Mouse (Mus musculus): ENCODE results near the gene Acsm3. TPM values are rescaled to one million over a fixed set of nuclear protein-coding genes. Genes with fewer than 3 reads are reported as not detected.

Gene Acsm3
- total and polyA plus RNA-seq, 3 experiments, result 0.08 to 0.54 TPM; not detected in 1

- Histone ChIP-seq H3K9me3 (replicated peaks; ENCODE audit: insufficient read depth, low read length) (no peaks in the 10 kb centered on the region), H3K9ac (ENCODE audit: control insufficient read depth, low read depth, low read length, poor library complexity, severe bottlenecking) (no peak overlapping the region), H3K4me3 (ENCODE audit: control insufficient read depth in 1 of 2, insufficient read depth in 1 of 2, low read depth in 2 of 2, low read length in 2 of 2) (no peak overlapping the region), H3K36me3 (ENCODE audit: control insufficient read depth in 1 of 2, insufficient read depth in 2 of 2, low read length in 2 of 2) (peaks cover 0 to 2% of the 10 kb centered on the region in 2 experiments; a peak in 2 of 4 replicates), H3K27me3 (ENCODE audit: control insufficient read depth in 1 of 2, insufficient read depth in 2 of 2, low read length in 2 of 2) (no peaks in the 10 kb centered on the region), H3K79me2 (ENCODE audit: control insufficient read depth, insufficient read depth, low read length, poor library complexity) (no peaks in the 10 kb centered on the region), H3K4me1 (ENCODE audit: control insufficient read depth in 1 of 2, insufficient read depth in 2 of 2, low read length in 2 of 2) (peaks cover 0 to 2% of the 10 kb centered on the region in 2 experiments; a peak in 1 of 4 replicates), H3K27ac (ENCODE audit: control insufficient read depth, low read depth, low read length) (no peak overlapping the region)
- DNase-seq (ENCODE audit: low read depth, low spot score), result peak; percentile 33
- TF ChIP-seq GABPA (IDR thresholded peaks at IDR 0.05; ENCODE audit: low read depth, low read length) (no peak), EP300 (IDR thresholded peaks at IDR 0.05; ENCODE audit: low read depth in 1 of 2, low read length in 2 of 2) (peak in 1 of 2 experiments; percentile 20; a peak in 1 of 4 replicates), SIN3A (IDR thresholded peaks at IDR 0.05; ENCODE audit: low read length) (0 out of 2 replicates have a peak, but pooled peaks have one; percentile 25)
Observed at GRCm38 (mm10) chr7:119835996-119836777, 75.5 kb downstream of the Acsm3 start.

Other genes with a start within 250 kb of the Acsm3 start
- gene Acsm5, start 241.5 kb upstream of the Acsm3 start, total RNA-seq (2012; rRNA removed), result not detected in 2 replicates
- gene Acsm5, start 241.5 kb upstream of the Acsm3 start, polyA plus RNA-seq (2012; ENCODE audit: insufficient read depth in 1 of 2, insufficient read length in 2 of 2, low read depth in 1 of 2, low replicate concordance in 2 of 2, missing spikeins in 1 of 2), result not detected
- gene Pdilt, start 237.4 kb upstream of the Acsm3 start, total RNA-seq (2012; rRNA removed), result 0.12 TPM in 1 of 2 replicates, not detected in the other
- not detected for gene Pdilt, start 237.4 kb upstream of the Acsm3 start, polyA plus RNA-seq (2012; ENCODE audit: insufficient read depth in 1 of 2, insufficient read length in 2 of 2, low read depth in 1 of 2, low replicate concordance in 2 of 2, missing spikeins in 1 of 2)
- gene Acsm2, start 206.6 kb upstream of the Acsm3 start, total RNA-seq (2012; rRNA removed), result not detected in 2 replicates
- not detected for gene Acsm2, start 206.6 kb upstream of the Acsm3 start, polyA plus RNA-seq (2012; ENCODE audit: insufficient read depth in 1 of 2, insufficient read length in 2 of 2, low read depth in 1 of 2, low replicate concordance in 2 of 2, missing spikeins in 1 of 2)
- not detected in 2 replicates for gene Acsm1, start 153.9 kb upstream of the Acsm3 start, total RNA-seq (2012; rRNA removed)
- not detected for gene Acsm1, start 153.9 kb upstream of the Acsm3 start, polyA plus RNA-seq (2012; ENCODE audit: insufficient read depth in 1 of 2, insufficient read length in 2 of 2, low read depth in 1 of 2, low replicate concordance in 2 of 2, missing spikeins in 1 of 2)
- not detected in 2 replicates for gene Acsm4, start 70.9 kb upstream of the Acsm3 start, total RNA-seq (2012; rRNA removed)
- not detected for gene Acsm4, start 70.9 kb upstream of the Acsm3 start, polyA plus RNA-seq (2012; ENCODE audit: insufficient read depth in 1 of 2, insufficient read length in 2 of 2, low read depth in 1 of 2, low replicate concordance in 2 of 2, missing spikeins in 1 of 2)
- gene Thumpd1, start 40.1 kb upstream of the Acsm3 start, total RNA-seq (2012; rRNA removed), result 56.7 and 67.5 TPM in 2 replicates
- gene Thumpd1, start 40.1 kb upstream of the Acsm3 start, polyA plus RNA-seq (2012; ENCODE audit: insufficient read depth in 1 of 2, insufficient read length in 2 of 2, low read depth in 1 of 2, low replicate concordance in 2 of 2, missing spikeins in 1 of 2), result 10 to 100 TPM in 1 of 2 experiments, not detected in 1; 56.4 TPM
- 10.9 and 11.7 TPM in 2 replicates for gene Rexo5, start 33.1 kb downstream of the Acsm3 start, total RNA-seq (2012; rRNA removed)
- gene Rexo5, start 33.1 kb downstream of the Acsm3 start, polyA plus RNA-seq (2012; ENCODE audit: insufficient read depth in 1 of 2, insufficient read length in 2 of 2, low read depth in 1 of 2, low replicate concordance in 2 of 2, missing spikeins in 1 of 2), result 10 to 100 TPM in 1 of 2 experiments, not detected in 1; 18.3 TPM
- gene Eri2, start 33.1 kb downstream of the Acsm3 start, total RNA-seq (2012; rRNA removed), result 9.4 and 10.6 TPM in 2 replicates
- gene Eri2, start 33.1 kb downstream of the Acsm3 start, polyA plus RNA-seq (2012; ENCODE audit: insufficient read depth in 1 of 2, insufficient read length in 2 of 2, low read depth in 1 of 2, low replicate concordance in 2 of 2, missing spikeins in 1 of 2), result 10 to 100 TPM in 1 of 2 experiments, not detected in 1; 11.0 TPM
- gene Lyrm1, start 134.9 kb downstream of the Acsm3 start, total RNA-seq (2012; rRNA removed), result 2.1 and 4.0 TPM in 2 replicates
- gene Lyrm1, start 134.9 kb downstream of the Acsm3 start, polyA plus RNA-seq (2012; ENCODE audit: insufficient read depth in 1 of 2, insufficient read length in 2 of 2, low read depth in 1 of 2, low replicate concordance in 2 of 2, missing spikeins in 1 of 2), result 1 to 10 TPM in 1 of 2 experiments, not detected in 1; 4.4 TPM
- 2.5 and 3.3 TPM in 2 replicates for gene Dcun1d3, start 135.4 kb downstream of the Acsm3 start, total RNA-seq (2012; rRNA removed)
- gene Dcun1d3, start 135.4 kb downstream of the Acsm3 start, polyA plus RNA-seq (2012; ENCODE audit: insufficient read depth in 1 of 2, insufficient read length in 2 of 2, low read depth in 1 of 2, low replicate concordance in 2 of 2, missing spikeins in 1 of 2), result 1 to 10 TPM in 1 of 2 experiments, not detected in 1; 5.6 TPM

All from MEL (cell line).